Mouse (Mus musculus) adrenal gland, postnatal 4 days (tissue): ENCODE results near the gene Ros1. TPM values are rescaled to one million over a fixed set of nuclear protein-coding genes. Genes with fewer than 3 reads are reported as not detected.

Experiments used
- DNase-seq, 2 experiments: peaks; one replicate each; pipeline ENCODE4 v3.0.0; 2021 to 2022; ENCODE audit warnings: low spot score in 2 of 2, mixed read lengths in 2 of 2
- microRNA-seq: library from miRNA; unstranded; fragments of <30 nt; microRNA quantifications from one replicate; pipeline ENCODE4 v1.2.0, GENCODE M21; 2021
- total RNA-seq, 2 experiments: library from RNA; stranded (reverse); gene quantifications; 2 replicates each; pipeline ENCODE4 v1.2.3; 2021

The Ros1 gene
- total RNA-seq, 2 experiments from 2014 or later = 0.08 to 0.53 TPM

GRCm38 (mm10) chr10:52023213-52024052, 171.6 kb downstream of the Ros1 start:
- DNase-seq = no peak

GRCm38 (mm10) chr10:52022413-52023212, 172.4 kb downstream of the Ros1 start, which contains the start of gene Vgll2:
Gene Vgll2, plus strand, starts transcription at chr10:52022502.
- DNase-seq = no peak

GRCm38 (mm10) chr10:52021736-52022394, 173.2 kb downstream of the Ros1 start:
- no peak for DNase-seq

GRCm38 (mm10) chr10:52021231-52021630, 173.8 kb downstream of the Ros1 start:
- no peak for DNase-seq

- DNase-seq = no peak
Measured at GRCm38 (mm10) chr10:52018471-52018870, 176.6 kb downstream of the Ros1 start.

Small RNA genes within 50 kb of the gene (microRNA-seq; reads per million reads assigned to microRNA genes)
- gene Gm24084 = not detected

Other genes with a start within 250 kb of the Ros1 start
- 1 to 10 TPM; 1.6 to 4.3 TPM for gene Vgll2, start 172.7 kb downstream of the Ros1 start, total RNA-seq
- 10 to 100 TPM in 1 of 2 experiments, 1 to 10 TPM in 1; 8.8 to 10.6 TPM for gene Dcbld1, start 38.4 kb upstream of the Ros1 start, total RNA-seq
- gene Gm26741, start 163.5 kb upstream of the Ros1 start, total RNA-seq = not detected
- gene Gopc, start 186.9 kb upstream of the Ros1 start, total RNA-seq = 10 to 100 TPM; 26.9 to 29.4 TPM
- gene Nepn, start 193.7 kb upstream of the Ros1 start, total RNA-seq = under 1 TPM; 0.28 to 0.42 TPM
- 10 to 100 TPM; 49.7 to 56.4 TPM for gene Nus1, start 222.3 kb upstream of the Ros1 start, total RNA-seq